Mouse (Mus musculus) heart, postnatal 14 days (tissue): ENCODE data around the gene Klf4. TPM values are rescaled to one million over a fixed set of nuclear protein-coding genes. Genes with fewer than 3 reads are reported as not detected.

ENCODE experiments used
- total RNA-seq, 2 experiments: library from RNA; stranded (reverse); gene quantifications; 2 replicates each; pipeline ENCODE4 v1.2.3; 2021

The Klf4 gene
- total RNA-seq, 2 experiments from 2014 or later: 58.8 to 59.1 TPM

Other genes with a start within 250 kb of the Klf4 start
- 100 to 1,000 TPM; 104 to 113 TPM for gene Rad23b, start 182.4 kb downstream of the Klf4 start, total RNA-seq